Mouse (Mus musculus) heart, embryonic 14.5 days (tissue): Measurements from ENCODE around the gene Defb30. TPM values are rescaled to one million over a fixed set of nuclear protein-coding genes. Genes with fewer than 3 reads are reported as not detected.

Experiments used
- ATAC-seq: fragments of 200-750 bp; cut with Nextera tagmentation; 2 replicates; pipeline ENCODE4 v1.8.0; 2017; ENCODE audit warnings: low read depth, moderate TSS enrichment; ENCODE audit not compliant: insufficient number of reproducible peaks, insufficient read depth, low FRiP score
- H3K27ac ChIP-seq, 2 experiments: fragments of 200-500 bp in 1 of 2; fragments of 300-500 bp in 1 of 2; sonication (generic) in 1 of 2; replicated peaks in 1 of 2; 2 replicates each; pipeline ENCODE4 v1.5.1; 2012 to 2014; ENCODE audit warnings: low read depth in 2 of 2, low read length in 2 of 2, control low read depth in 1 of 2, mild to moderate bottlenecking in 1 of 2, mixed read lengths in 1 of 2; ENCODE audit not compliant: control insufficient read depth in 1 of 2, insufficient read depth in 1 of 2
- H3K27me3 ChIP-seq: fragments of 300-500 bp; sonication (generic); 2 replicates; pipeline ENCODE4 v1.6.1; 2014; ENCODE audit warnings: mild to moderate bottlenecking, low read length, control low read depth; ENCODE audit not compliant: control insufficient read depth, insufficient read depth
- H3K36me3 ChIP-seq: fragments of 300-500 bp; sonication (generic); 2 replicates; pipeline ENCODE4 v1.6.1; 2014; ENCODE audit warnings: mild to moderate bottlenecking, control low read depth, low read length, mixed read lengths; ENCODE audit not compliant: control insufficient read depth, insufficient read depth
- H3K4me1 ChIP-seq, 2 experiments: fragments of 200-500 bp in 1 of 2; fragments of 300-500 bp in 1 of 2; sonication (generic) in 1 of 2; 2 replicates each; pipeline ENCODE4 v1.6.1; 2012 to 2014; ENCODE audit warnings: low read length in 2 of 2, control low read depth in 1 of 2, mixed read lengths in 1 of 2; ENCODE audit not compliant: control insufficient read depth in 2 of 2, insufficient read depth in 2 of 2
- H3K4me2 ChIP-seq: fragments of 300-500 bp; sonication (generic); 2 replicates; pipeline ENCODE4 v1.6.1; 2014; ENCODE audit warnings: mild to moderate bottlenecking, low read length
- H3K4me3 ChIP-seq, 2 experiments: fragments of 200-500 bp in 1 of 2; fragments of 300-500 bp in 1 of 2; sonication (generic) in 1 of 2; 2 replicates each; pipeline ENCODE4 v1.5.1; 2012 to 2014; ENCODE audit warnings: low read length in 2 of 2, mild to moderate bottlenecking in 2 of 2, control low read depth in 1 of 2, low read depth in 1 of 2, moderate library complexity in 1 of 2; ENCODE audit not compliant: control insufficient read depth in 1 of 2, insufficient read depth in 1 of 2
- H3K9ac ChIP-seq: fragments of 300-500 bp; sonication (generic); 2 replicates; pipeline ENCODE4 v1.6.1; 2014; ENCODE audit warnings: mild to moderate bottlenecking, low read length
- H3K9me3 ChIP-seq: fragments of 300-500 bp; sonication (generic); 2 replicates; pipeline ENCODE4 v1.6.1; 2016; ENCODE audit warnings: low read length, control low read depth; ENCODE audit not compliant: control insufficient read depth
- WGBS: fragments of 180-500 bp; shearing (Covaris S2); extraction: QIAGEN DNeasy Blood & Tissue Kit; methylation state at CpG from one replicate; pipeline ENCODE4 v1.1.7; 2014; 5-methylcytosine and 5-hydroxymethylcytosine counted together
- polyA plus RNA-seq: library from polyadenylated mRNA; unstranded; fragments of >200 nt; fragmentation: Nextera tagmentation; extraction: Ambion mirVana; gene quantifications from 2 replicates; pipeline ENCODE4 v1.2.1, GENCODE M21; 2014

Defb30 gene
- polyA plus RNA-seq, 1 experiment from 2014 or later: not detected

- Histone ChIP-seq H3K9ac (no peak overlapping the region), H3K36me3 (no peaks in the 10 kb centered on the region), H3K9me3 (no peaks in the 10 kb centered on the region), H3K4me1 (peaks cover 2 to 9% of the 10 kb centered on the region in 2 experiments; a peak in 3 of 4 replicates), H3K4me2 (no peak overlapping the region), H3K27ac (no peak overlapping the region), H3K27me3 (no peaks in the 10 kb centered on the region), H3K4me3 (no peak overlapping the region)
- WGBS: 94% methylated on average over 4 of the region's 4 CpGs
- ATAC-seq: no peak
Observed at GRCm38 (mm10) chr14:62998977-62999376, 50.8 kb downstream of the Defb30 start.

GRCm38 (mm10) chr14:62997777-62998176, 52.0 kb downstream of the Defb30 start, which contains the start of gene Defb47:
Defb47 (plus strand) TSS chr14:62998077.
- Histone ChIP-seq H3K36me3 (no peaks in the 10 kb centered on the region), H3K9me3 (no peaks in the 10 kb centered on the region), H3K9ac (no peak within 1 kb of the TSS), H3K4me1 (peaks cover 0 to 4% of the 10 kb centered on the region in 2 experiments; a peak in 2 of 4 replicates), H3K4me2 (no peak within 1 kb of the TSS), H3K27ac (no peak within 1 kb of the TSS), H3K4me3 (no peak within 1 kb of the TSS), H3K27me3 (no peaks in the 10 kb centered on the region)
- no peak for ATAC-seq
- WGBS: 83% methylated on average over 8 of the region's 8 CpGs

- Histone ChIP-seq H3K27me3 (no peaks in the 10 kb centered on the region), H3K9me3 (no peaks in the 10 kb centered on the region), H3K36me3 (no peaks in the 10 kb centered on the region), H3K9ac (no peak overlapping the region), H3K27ac (no peak overlapping the region), H3K4me3 (no peak overlapping the region), H3K4me1 (no peaks in the 10 kb centered on the region; a peak in 1 of 4 replicates), H3K4me2 (no peak overlapping the region)
- 66% methylated on average over 7 of the region's 7 CpGs for WGBS
- no peak for ATAC-seq
Observed at GRCm38 (mm10) chr14:62991849-62992510, 57.8 kb downstream of the Defb30 start.

GRCm38 (mm10) chr14:62991271-62991670, 58.5 kb downstream of the Defb30 start:
- Histone ChIP-seq H3K9ac (no peak overlapping the region), H3K4me3 (no peak overlapping the region), H3K4me2 (no peak overlapping the region), H3K36me3 (no peaks in the 10 kb centered on the region), H3K4me1 (no peaks in the 10 kb centered on the region; a peak in 1 of 4 replicates), H3K27me3 (no peaks in the 10 kb centered on the region), H3K27ac (0 out of 4 replicates have a peak overlapping the region, but pooled peaks of 1 of the 2 experiments have one; percentile 2), H3K9me3 (no peaks in the 10 kb centered on the region)
- ATAC-seq: no peak
- 62% methylated on average over 3 of the region's 3 CpGs for WGBS

GRCm38 (mm10) chr14:62984410-62984809, 65.3 kb downstream of the Defb30 start, which contains the start of gene Defb48:
Defb48 (minus strand) TSS chr14:62984510.
- 67% methylated on average over 1 of the region's 1 CpGs for WGBS
- Histone ChIP-seq H3K9ac (no peak within 1 kb of the TSS), H3K4me1 (no peaks in the 10 kb centered on the region), H3K27ac (no peak within 1 kb of the TSS), H3K36me3 (no peaks in the 10 kb centered on the region), H3K27me3 (no peaks in the 10 kb centered on the region), H3K4me2 (no peak within 1 kb of the TSS), H3K9me3 (no peaks in the 10 kb centered on the region), H3K4me3 (no peak within 1 kb of the TSS)
- ATAC-seq: no peak

Other genes starting within 250 kb of the Defb30 start
- gene Wdfy2, start 212.3 kb downstream of the Defb30 start, polyA plus RNA-seq: 6.2 TPM in 2 replicates
- gene Defb48, start 65.5 kb downstream of the Defb30 start, polyA plus RNA-seq: not detected in 2 replicates
- not detected in 2 replicates for gene Defb47, start 51.9 kb downstream of the Defb30 start, polyA plus RNA-seq
- gene Defb43, start 38.2 kb downstream of the Defb30 start, polyA plus RNA-seq: not detected in 2 replicates
- 2.2 and 2.6 TPM in 2 replicates for gene Defb42, start 3.0 kb downstream of the Defb30 start, polyA plus RNA-seq